Mouse (Mus musculus) ES-E14 (cell line): ENCODE results near the gene Eps8l2. TPM values are rescaled to one million over a fixed set of nuclear protein-coding genes. Genes with fewer than 3 reads are reported as not detected.

ENCODE experiments used
- DNase-seq: peaks from one replicate; pipeline ENCODE4 v3.0.0-alpha.2; 2013; ENCODE audit warnings: low read depth, low spot score
- H3K27ac ChIP-seq: 2 replicates; pipeline ENCODE4 v1.5.1; 2012; ENCODE audit warnings: low read depth, mild to moderate bottlenecking, low read length, moderate library complexity, mixed read lengths; ENCODE audit not compliant: poor library complexity, insufficient read depth, severe bottlenecking
- H3K36me3 ChIP-seq: 2 replicates; pipeline ENCODE4 v1.6.1; 2012; ENCODE audit warnings: mild to moderate bottlenecking, low read length, moderate library complexity, mixed read lengths; ENCODE audit not compliant: control insufficient read depth, poor library complexity, insufficient read depth, severe bottlenecking
- H3K4me1 ChIP-seq, 2 experiments: fragments of 150-350 bp in 1 of 2; sonication (generic) in 1 of 2; 2 replicates each; pipeline ENCODE4 v1.6.1; 2012; ENCODE audit warnings: low read length in 2 of 2, mild to moderate bottlenecking in 1 of 2, mixed read lengths in 1 of 2; ENCODE audit not compliant: control insufficient read depth in 2 of 2, insufficient read depth in 2 of 2, poor library complexity in 1 of 2
- H3K4me3 ChIP-seq, 2 experiments: fragments of 150-350 bp in 1 of 2; sonication (generic) in 1 of 2; 2 replicates each; pipeline ENCODE4 v1.5.1; 2012; ENCODE audit warnings: low read length in 2 of 2, low read depth in 1 of 2, mild to moderate bottlenecking in 1 of 2, mixed read lengths in 1 of 2; ENCODE audit not compliant: insufficient read depth in 1 of 2, poor library complexity in 1 of 2, severe bottlenecking in 1 of 2
- H3K9ac ChIP-seq: 2 replicates; pipeline ENCODE4 v1.6.1; 2012; ENCODE audit warnings: low read depth, mild to moderate bottlenecking, low read length, mixed read lengths; ENCODE audit not compliant: poor library complexity, insufficient read depth, severe bottlenecking
- H3K9me3 ChIP-seq: fragments of 150-350 bp; sonication (generic); 2 replicates; pipeline ENCODE4 v1.6.1; 2012; ENCODE audit warnings: low read depth, mild to moderate bottlenecking, low read length; ENCODE audit not compliant: control insufficient read depth, insufficient read depth
- CHD2 ChIP-seq: IDR thresholded peaks from 2 replicates; pipeline ENCODE4 v1.6.1; 2014; ENCODE audit warnings: mild to moderate bottlenecking, low read depth, low read length, inconsistent platforms
- HCFC1 ChIP-seq: IDR thresholded peaks from 2 replicates; pipeline ENCODE4 v1.6.1; 2012; ENCODE audit warnings: low read length, inconsistent platforms, borderline replicate concordance; ENCODE audit not compliant: insufficient read depth
- MAFK ChIP-seq: IDR thresholded peaks from 2 replicates; pipeline ENCODE4 v1.6.1; 2014; ENCODE audit warnings: mild to moderate bottlenecking, low read depth, low read length, inconsistent platforms; ENCODE audit not compliant: insufficient read depth
- ZC3H11A ChIP-seq: IDR thresholded peaks from 2 replicates; pipeline ENCODE4 v1.6.1; 2012; ENCODE audit warnings: low read depth, mild to moderate bottlenecking, inconsistent platforms, low read length, borderline replicate concordance
- ZNF384 ChIP-seq: IDR thresholded peaks from 2 replicates; pipeline ENCODE4 v1.6.1; 2012; ENCODE audit warnings: low read depth, low read length, inconsistent platforms
- in situ Hi-C, 2 experiments: fragments of 600-800 bp; cut with MboI; formaldehyde crosslinking; loops; one replicate each; pipeline ENCODE4 v1.15.1; 2025; ENCODE audit warnings: low sequenced_read_pairs in 2 of 2, inconsistent platforms in 1 of 2; ENCODE audit not compliant: unreplicated experiment in 2 of 2
- total RNA-seq: library from RNA; depleted of rRNA; stranded (reverse); fragments of 300-350 nt; gene quantifications from 2 replicates; pipeline ENCODE4 v1.2.3, GENCODE M21; 2012

Gene Eps8l2
- total RNA-seq, 1 experiment, result 10.4 TPM

- H3K27ac ChIP-seq, result no peak overlapping the region
- in situ Hi-C loops, result no loop called here
- DNase-seq, result no peak
- peaks cover 0 to 4% of the 10 kb centered on the region in 2 experiments; a peak in 1 of 4 replicates for H3K4me1 ChIP-seq
- TF ChIP-seq HCFC1 (no peak), ZC3H11A (no peak)
- H3K36me3 ChIP-seq, result no peaks in the 10 kb centered on the region
- no peaks in the 10 kb centered on the region for H3K9me3 ChIP-seq
- no peak overlapping the region for H3K4me3 ChIP-seq
- no peak overlapping the region for H3K9ac ChIP-seq
Measured at GRCm38 (mm10) chr7:141364349-141365048, 25.8 kb downstream of the Eps8l2 start.

GRCm38 (mm10) chr7:141365049-141365445 lies 26.4 kb downstream of the Eps8l2 start:
- in situ Hi-C loops, result no loop called here

GRCm38 (mm10) chr7:141367358-141367757 lies 28.7 kb downstream of the Eps8l2 start:
- H3K9me3 ChIP-seq, result no peaks in the 10 kb centered on the region
- H3K4me3 ChIP-seq, result no peak overlapping the region
- H3K36me3 ChIP-seq, result no peaks in the 10 kb centered on the region
- H3K9ac ChIP-seq, result no peak overlapping the region
- no peak for DNase-seq
- TF ChIP-seq ZNF384 (no peak), MAFK (no peak), HCFC1 (no peak), ZC3H11A (no peak), CHD2 (no peak)
- no peak overlapping the region for H3K27ac ChIP-seq
- peaks cover 9 to 10% of the 10 kb centered on the region in 2 experiments; a peak in 2 of 4 replicates for H3K4me1 ChIP-seq
- in situ Hi-C loops, result no loop called here

More at GRCm38 (mm10) chr7:141365049-141365445, 26.4 kb downstream of the Eps8l2 start:
- no peak overlapping the region for H3K4me3 ChIP-seq
- no peaks in the 10 kb centered on the region for H3K9me3 ChIP-seq
- no peak overlapping the region for H3K9ac ChIP-seq
- H3K4me1 ChIP-seq, result peaks cover 0 to 4% of the 10 kb centered on the region in 2 experiments; a peak in 1 of 4 replicates
- H3K36me3 ChIP-seq, result no peaks in the 10 kb centered on the region
- H3K27ac ChIP-seq, result no peak overlapping the region
- TF ChIP-seq ZNF384, result no peak
- no peak for TF ChIP-seq MAFK
- DNase-seq, result no peak

- in situ Hi-C loops, result no loop called here
- Histone ChIP-seq H3K36me3 (no peaks in the 10 kb centered on the region), H3K27ac (no peak overlapping the region), H3K9me3 (no peaks in the 10 kb centered on the region), H3K9ac (no peak overlapping the region), H3K4me3 (no peak overlapping the region), H3K4me1 (peaks cover 11 to 19% of the 10 kb centered on the region in 2 experiments)
- no peak for TF ChIP-seq CHD2
- TF ChIP-seq MAFK, result no peak
- no peak for TF ChIP-seq ZC3H11A
- TF ChIP-seq HCFC1, result no peak
- no peak for TF ChIP-seq ZNF384
- DNase-seq, result no peak
Measured at GRCm38 (mm10) chr7:141369918-141370317, 31.2 kb downstream of the Eps8l2 start.

- H3K9me3 ChIP-seq, result no peaks in the 10 kb centered on the region
- no peak for DNase-seq
- H3K27ac ChIP-seq, result peak overlapping the region; percentile 58; the same call in 1 of the 2 replicates
- TF ChIP-seq ZC3H11A (no peak), MAFK (0 out of 2 replicates have a peak, but pooled peaks have one; percentile 4), ZNF384 (no peak), HCFC1 (no peak)
- in situ Hi-C loops, result no loop called here
- no peak overlapping the region for H3K4me3 ChIP-seq
- H3K9ac ChIP-seq, result peak overlapping the region; percentile 26; the same call in 1 of the 2 replicates
- no peaks in the 10 kb centered on the region for H3K36me3 ChIP-seq
- peaks cover 11 to 19% of the 10 kb centered on the region in 2 experiments for H3K4me1 ChIP-seq
Measured at GRCm38 (mm10) chr7:141371942-141372595, 33.4 kb downstream of the Eps8l2 start.
